Mouse (Mus musculus) ES-Bruce4 (cell line): ENCODE measurements around the gene Sufu. TPM values are rescaled to one million over a fixed set of nuclear protein-coding genes. Genes with fewer than 3 reads are reported as not detected.
A peak's percentile ranks its signal among the peaks of the same experiment; 100 is the strongest.

Experiments used
- H3K27ac ChIP-seq: 2 replicates; pipeline ENCODE4 v1.5.1; 2012; ENCODE audit warnings: low read length, inconsistent platforms; ENCODE audit not compliant: insufficient read depth
- H3K27me3 ChIP-seq: 2 replicates; pipeline ENCODE4 v1.6.1; 2012; ENCODE audit warnings: mild to moderate bottlenecking, low read length, inconsistent platforms; ENCODE audit not compliant: control insufficient read depth, poor library complexity, insufficient read depth, severe bottlenecking
- H3K36me3 ChIP-seq: 2 replicates; pipeline ENCODE4 v1.6.1; 2012; ENCODE audit warnings: inconsistent platforms, mild to moderate bottlenecking, low read length, moderate library complexity; ENCODE audit not compliant: control insufficient read depth, poor library complexity, insufficient read depth, severe bottlenecking
- H3K4me1 ChIP-seq: one replicate; pipeline ENCODE4 v1.8.1; 2011; ENCODE audit warnings: low read length; ENCODE audit not compliant: control insufficient read depth, insufficient read depth
- H3K4me3 ChIP-seq: 2 replicates; pipeline ENCODE4 v1.5.1; 2011; ENCODE audit warnings: low read depth, mild to moderate bottlenecking, low read length
- H3K9ac ChIP-seq: 2 replicates; pipeline ENCODE4 v1.6.1; 2012; ENCODE audit warnings: low read depth, mild to moderate bottlenecking, inconsistent platforms; ENCODE audit not compliant: poor library complexity, severe bottlenecking
- H3K9me3 ChIP-seq: replicated peaks from 2 replicates; pipeline ENCODE4 v1.6.1; 2012; ENCODE audit warnings: mild to moderate bottlenecking, low read length, inconsistent platforms; ENCODE audit not compliant: control insufficient read depth, poor library complexity, insufficient read depth, severe bottlenecking
- CTCF ChIP-seq: IDR thresholded peaks from one replicate; pipeline ENCODE4 v1.8.1; 2011; ENCODE audit warnings: low read depth, low read length
- EP300 ChIP-seq: IDR thresholded peaks from 2 replicates; pipeline ENCODE4 v1.6.1; 2011; ENCODE audit warnings: low read depth, low read length; ENCODE audit not compliant: insufficient read depth
- POLR2A ChIP-seq: IDR thresholded peaks from one replicate; pipeline ENCODE4 v1.8.1; 2011; ENCODE audit warnings: low read length; ENCODE audit not compliant: insufficient read depth
- polyA plus RNA-seq: library from polyadenylated mRNA; stranded (reverse); fragments of >200 nt; gene quantifications from 2 replicates; pipeline ENCODE4 v1.2.4, GENCODE M21; 2011; ENCODE audit warnings: low read depth; ENCODE audit not compliant: missing spikeins, insufficient read depth, insufficient read length

Gene Sufu
- polyA plus RNA-seq, 1 experiment = 16.7 TPM

- Histone ChIP-seq H3K4me3 (no peak overlapping the region), H3K27me3 (no peaks in the 10 kb centered on the region), H3K9me3 (no peaks in the 10 kb centered on the region), H3K36me3 (no peaks in the 10 kb centered on the region), H3K27ac (no peak overlapping the region), H3K9ac (no peak overlapping the region), H3K4me1 (peaks cover 1% of the 10 kb centered on the region)
- TF ChIP-seq POLR2A (no peak), CTCF (no peak), EP300 (no peak)
Observed at GRCm38 (mm10) chr19:46495136-46495535, 98.4 kb downstream of the Sufu start.

GRCm38 (mm10) chr19:46497230-46497629 is 100.5 kb downstream of the Sufu start:
- no peaks in the 10 kb centered on the region for H3K36me3 ChIP-seq
- peak overlapping the region; percentile 71 for H3K27ac ChIP-seq
- TF ChIP-seq EP300 = no peak
- no peak for TF ChIP-seq POLR2A
- TF ChIP-seq CTCF = no peak
- H3K9me3 ChIP-seq = no peaks in the 10 kb centered on the region
- no peak overlapping the region for H3K4me3 ChIP-seq
- H3K9ac ChIP-seq = no peak overlapping the region
- no peaks in the 10 kb centered on the region for H3K27me3 ChIP-seq
- no peaks in the 10 kb centered on the region for H3K4me1 ChIP-seq

- H3K9me3 ChIP-seq = no peaks in the 10 kb centered on the region
- no peak overlapping the region for H3K27ac ChIP-seq
- H3K9ac ChIP-seq = no peak overlapping the region
- H3K4me1 ChIP-seq = no peaks in the 10 kb centered on the region
- TF ChIP-seq POLR2A (peak; percentile 18), EP300 (no peak)
- H3K27me3 ChIP-seq = no peaks in the 10 kb centered on the region
- H3K36me3 ChIP-seq = no peaks in the 10 kb centered on the region
- no peak overlapping the region for H3K4me3 ChIP-seq
Observed at GRCm38 (mm10) chr19:46499539-46499835, 102.8 kb downstream of the Sufu start.

GRCm38 (mm10) chr19:46499836-46500580 is 103.3 kb downstream of the Sufu start:
- Histone ChIP-seq H3K9ac (peak overlapping the region; percentile 94), H3K9me3 (no peaks in the 10 kb centered on the region), H3K36me3 (no peaks in the 10 kb centered on the region), H3K27me3 (no peaks in the 10 kb centered on the region), H3K4me1 (peaks cover 2% of the 10 kb centered on the region), H3K4me3 (peak overlapping the region; percentile 92), H3K27ac (peak overlapping the region; percentile 87)
- TF ChIP-seq EP300 (peak; percentile 56; the same call in 1 of the 2 replicates), CTCF (no peak), POLR2A (no peak)

- no peak for TF ChIP-seq POLR2A
- TF ChIP-seq CTCF = no peak
- TF ChIP-seq EP300 = no peak
- Histone ChIP-seq H3K9me3 (no peaks in the 10 kb centered on the region), H3K36me3 (no peaks in the 10 kb centered on the region), H3K9ac (peak overlapping the region; percentile 94), H3K27ac (peak overlapping the region; percentile 88), H3K4me3 (peak overlapping the region; percentile 92), H3K27me3 (no peaks in the 10 kb centered on the region), H3K4me1 (peaks cover 2% of the 10 kb centered on the region)
Observed at GRCm38 (mm10) chr19:46500581-46501341, 104.1 kb downstream of the Sufu start.

- TF ChIP-seq POLR2A (peak; percentile 21), CTCF (no peak)
- H3K4me1 ChIP-seq = peaks cover 2% of the 10 kb centered on the region
Observed at GRCm38 (mm10) chr19:46501401-46502068, 104.8 kb downstream of the Sufu start, which contains the start of gene Trim8. TSS of gene Trim8 (plus strand) at chr19:46501702.

More at GRCm38 (mm10) chr19:46501401-46502068, 104.8 kb downstream of the Sufu start, which contains the start of gene Trim8:
- Histone ChIP-seq H3K9ac (peak within 1 kb of the TSS; percentile 94), H3K4me3 (peak within 1 kb of the TSS; percentile 92), H3K27ac (peak within 1 kb of the TSS; percentile 88), H3K9me3 (no peaks in the 10 kb centered on the region), H3K36me3 (no peaks in the 10 kb centered on the region), H3K27me3 (no peaks in the 10 kb centered on the region)
